Mouse (Mus musculus) cerebellum, adult 11-12 months (tissue): ENCODE results near the gene Gm20671.
"Not testable (repeated sequence)": the region's sequence is repeated elsewhere in the genome, so short reads cannot be mapped to it uniquely, and the experiment has no call there.

Source experiments
- DNase-seq: peaks from one replicate; pipeline ENCODE4 v3.0.0; 2022

Gene Gm20671

DNA sequence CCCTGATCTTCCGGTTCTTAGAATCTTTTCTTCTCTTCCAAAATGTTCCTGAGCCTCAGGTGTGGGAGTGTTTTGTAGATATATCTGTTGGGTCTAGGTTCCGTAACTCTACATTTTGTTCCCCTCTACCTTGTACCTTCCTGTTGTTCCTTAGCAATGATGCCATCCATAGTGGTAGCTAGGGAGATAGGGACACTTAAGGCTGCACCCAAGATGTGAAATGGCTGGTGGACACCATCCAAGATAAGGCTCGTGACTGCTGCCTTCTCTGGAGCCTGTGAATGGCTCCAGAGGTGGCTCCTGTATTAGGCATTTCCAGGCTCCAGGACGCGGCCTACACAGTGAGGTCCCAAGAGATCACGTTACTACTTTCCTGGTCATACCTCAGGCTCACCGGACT lies 98.6 kb downstream of the Gm20671 start:
- no peak for DNase-seq

DNA sequence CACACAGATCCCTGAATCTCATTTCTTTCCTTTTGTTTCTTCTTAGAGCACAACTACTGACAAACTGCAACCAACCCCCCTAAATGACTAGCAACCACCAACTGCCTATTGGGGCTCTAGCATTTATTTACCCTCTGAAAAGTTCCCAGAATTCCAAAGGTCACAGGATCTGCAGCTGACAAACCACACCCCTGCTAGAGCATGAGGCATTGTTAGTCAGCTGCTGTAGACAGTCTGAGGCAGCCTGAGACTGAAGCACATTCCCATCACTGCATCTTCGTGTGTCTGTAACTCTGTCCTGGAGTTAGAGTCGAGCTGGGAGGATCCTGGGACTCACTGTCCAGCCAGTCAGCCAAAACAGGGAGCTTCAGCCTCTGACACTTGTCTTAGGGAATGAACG lies 101.5 kb downstream of the Gm20671 start:
- not testable (repeated sequence) for DNase-seq

DNA sequence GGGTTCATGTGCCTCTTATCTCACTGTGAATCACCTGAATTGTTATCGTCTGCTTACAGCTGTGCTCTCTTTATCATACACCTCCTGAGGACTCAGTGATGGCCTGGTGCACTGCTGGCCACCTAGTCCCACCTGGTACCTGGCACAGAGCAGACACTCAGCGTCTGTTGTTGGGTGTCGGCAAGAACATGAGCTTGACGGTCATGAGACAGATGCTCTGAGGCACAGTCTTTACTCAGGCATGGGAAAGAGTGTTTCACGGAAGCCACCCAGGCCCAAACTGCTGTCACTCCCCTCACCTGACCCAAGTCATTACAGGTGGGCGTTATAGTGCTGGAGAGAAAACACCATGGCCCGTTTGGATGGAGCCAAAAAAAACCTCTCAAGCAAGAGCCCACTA lies 102.9 kb downstream of the Gm20671 start:
- DNase-seq, result no peak

DNA sequence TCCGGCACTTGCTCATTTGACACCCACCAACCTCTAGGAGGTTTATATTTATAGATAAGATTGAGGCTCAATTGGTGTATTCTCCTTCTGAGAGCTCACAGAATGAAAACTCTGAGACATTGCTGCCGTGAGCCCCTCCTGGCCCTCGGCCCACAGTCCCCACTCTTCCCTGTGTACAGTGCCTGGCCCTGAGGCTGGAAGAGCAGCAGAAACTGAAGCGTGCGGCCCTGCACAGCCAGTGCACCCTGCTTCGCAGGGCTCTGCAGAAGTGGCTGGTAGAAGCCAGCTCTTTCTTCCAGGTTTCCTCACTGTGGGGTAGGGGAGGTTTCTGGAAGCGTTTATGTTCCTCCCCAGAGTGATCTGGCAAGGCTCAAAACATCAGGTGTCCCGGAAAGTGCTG lies 104.2 kb downstream of the Gm20671 start:
- not testable (repeated sequence) for DNase-seq

DNA sequence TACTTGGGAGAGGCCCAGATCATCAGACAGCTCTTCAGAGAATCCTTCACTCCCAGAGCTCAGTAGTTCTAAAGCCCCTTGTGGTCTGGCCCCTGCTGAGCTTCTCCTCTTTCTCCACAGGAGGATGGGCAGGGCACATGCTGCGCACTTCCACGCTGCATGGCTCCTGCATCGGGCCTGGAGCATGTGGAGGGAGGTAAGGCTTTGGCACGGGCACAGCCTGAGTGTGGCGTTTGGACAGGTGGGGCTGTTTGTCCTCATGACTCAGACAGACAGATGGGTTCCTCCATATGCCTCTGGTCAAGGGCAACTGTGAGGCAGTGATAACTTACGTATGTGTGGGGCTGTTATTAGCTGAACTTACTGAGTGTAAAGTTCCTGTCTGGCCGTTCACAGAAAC lies 104.6 kb downstream of the Gm20671 start:
- no peak for DNase-seq

DNA sequence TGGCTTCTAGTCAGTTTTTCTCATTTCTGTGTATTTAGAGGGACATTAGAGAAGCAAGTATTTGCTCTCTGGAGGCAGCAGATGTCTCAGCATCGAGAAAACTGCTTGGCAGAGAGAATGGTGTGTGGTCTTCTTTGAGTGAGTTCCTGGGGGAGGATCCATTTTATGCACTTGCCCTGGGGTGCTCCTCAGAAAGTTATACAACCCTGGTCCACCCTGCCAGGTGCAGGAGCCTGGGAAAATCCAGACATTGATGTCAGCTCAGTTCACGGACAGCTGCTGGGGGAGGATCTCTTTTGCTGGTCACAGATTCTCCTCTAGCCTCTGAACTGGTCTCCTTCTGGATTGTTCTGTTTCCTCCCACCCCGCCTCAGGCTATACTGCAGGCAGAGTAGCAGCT lies 105.6 kb downstream of the Gm20671 start:
- DNase-seq, result no peak

DNA sequence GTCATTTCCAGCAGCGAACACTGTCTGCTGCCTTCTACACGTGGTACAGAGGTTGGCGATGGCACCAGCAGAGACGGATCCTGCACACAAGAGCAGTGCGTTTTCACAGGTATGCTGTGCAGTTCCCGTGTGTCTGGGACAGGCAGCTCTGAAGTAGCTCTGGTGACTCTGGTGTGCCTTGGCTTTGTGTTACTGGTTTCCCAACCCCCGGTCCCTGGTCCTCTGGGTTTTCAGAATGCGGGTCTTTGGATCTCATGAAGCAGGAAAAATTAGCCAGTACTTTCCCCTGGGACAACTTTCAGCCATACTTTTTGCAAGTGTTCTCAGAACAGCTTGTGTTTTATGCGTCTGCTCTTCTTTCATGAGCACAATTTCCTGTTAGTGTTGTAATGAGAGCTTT lies 106.5 kb downstream of the Gm20671 start:
- DNase-seq, result no peak

DNA sequence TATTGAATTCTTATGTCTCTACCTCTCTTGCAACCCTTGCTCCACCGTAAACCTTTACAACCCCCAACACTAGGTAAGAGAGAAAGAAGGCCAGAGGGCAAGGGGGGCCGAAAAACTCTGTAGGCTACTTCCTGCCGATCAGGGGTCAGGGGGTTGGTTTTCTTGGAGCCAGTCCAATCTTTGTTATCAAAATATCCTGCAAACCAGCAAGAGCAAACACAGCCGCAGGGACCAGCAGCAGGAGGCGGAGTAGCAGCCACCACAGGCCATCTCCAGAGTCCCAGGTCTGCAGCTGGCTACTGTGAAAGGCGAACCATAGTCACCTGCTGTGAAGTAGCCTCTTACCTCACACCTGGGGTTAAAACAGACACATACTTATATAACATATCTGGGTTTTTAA lies 108.0 kb downstream of the Gm20671 start:
- DNase-seq, result no peak

DNA sequence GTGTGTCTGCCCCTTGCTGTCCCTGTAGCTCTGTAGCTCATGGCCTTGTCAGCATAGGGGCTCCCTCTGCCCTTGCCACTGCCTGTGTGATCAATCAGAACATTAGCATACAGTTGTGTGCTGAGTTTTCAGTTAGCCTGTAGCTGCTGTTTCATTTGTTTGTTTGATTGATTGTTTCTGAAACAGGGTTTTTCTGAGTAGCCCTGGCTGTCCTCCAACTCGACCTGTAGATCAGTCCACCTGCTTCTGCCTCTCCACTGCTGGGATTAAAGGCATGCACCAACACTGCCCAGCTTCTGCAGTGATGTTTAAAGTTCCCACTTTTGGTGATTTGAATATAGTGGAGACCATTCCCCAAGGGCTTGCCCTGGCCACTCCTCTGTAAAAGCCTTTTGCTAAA lies 109.2 kb downstream of the Gm20671 start:
- DNase-seq, result no peak

DNA sequence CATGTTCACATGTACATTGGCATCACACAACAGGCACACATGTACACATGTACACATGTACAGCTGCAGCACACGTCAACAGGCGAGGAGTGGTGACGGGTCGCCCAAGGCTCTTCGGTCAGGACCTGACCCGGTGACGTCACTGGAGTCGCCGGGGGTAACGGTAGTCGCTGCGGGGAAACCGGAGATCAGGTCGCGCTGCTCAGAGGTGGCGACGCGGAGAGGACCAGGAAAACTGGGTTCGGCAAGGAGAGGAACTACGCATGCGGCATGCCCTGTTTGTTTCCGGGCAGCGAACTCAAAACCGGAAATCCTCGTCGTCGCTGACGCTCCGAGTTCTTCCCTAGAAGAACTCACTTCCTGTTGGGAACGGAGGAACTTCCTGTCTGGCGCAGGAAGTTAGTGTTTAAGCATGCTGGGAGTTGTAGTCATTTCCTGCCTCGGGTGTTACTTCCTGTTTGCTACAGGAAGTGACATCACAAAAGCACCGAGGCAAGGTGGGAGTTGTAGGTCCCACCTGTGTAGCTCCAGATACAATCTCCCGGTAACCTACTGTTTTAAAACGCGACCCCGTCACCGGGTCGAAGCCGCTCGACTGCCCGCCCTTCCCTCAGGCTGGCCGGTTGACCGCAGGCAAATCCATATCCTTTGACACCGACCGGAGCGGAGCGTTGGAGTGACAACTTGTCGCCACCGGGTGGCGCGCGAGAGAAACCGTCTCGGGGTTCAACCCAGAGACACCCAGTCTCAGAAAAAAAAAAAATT lies 113.0 kb downstream of the Gm20671 start:
- peak; percentile 96 for DNase-seq

DNA sequence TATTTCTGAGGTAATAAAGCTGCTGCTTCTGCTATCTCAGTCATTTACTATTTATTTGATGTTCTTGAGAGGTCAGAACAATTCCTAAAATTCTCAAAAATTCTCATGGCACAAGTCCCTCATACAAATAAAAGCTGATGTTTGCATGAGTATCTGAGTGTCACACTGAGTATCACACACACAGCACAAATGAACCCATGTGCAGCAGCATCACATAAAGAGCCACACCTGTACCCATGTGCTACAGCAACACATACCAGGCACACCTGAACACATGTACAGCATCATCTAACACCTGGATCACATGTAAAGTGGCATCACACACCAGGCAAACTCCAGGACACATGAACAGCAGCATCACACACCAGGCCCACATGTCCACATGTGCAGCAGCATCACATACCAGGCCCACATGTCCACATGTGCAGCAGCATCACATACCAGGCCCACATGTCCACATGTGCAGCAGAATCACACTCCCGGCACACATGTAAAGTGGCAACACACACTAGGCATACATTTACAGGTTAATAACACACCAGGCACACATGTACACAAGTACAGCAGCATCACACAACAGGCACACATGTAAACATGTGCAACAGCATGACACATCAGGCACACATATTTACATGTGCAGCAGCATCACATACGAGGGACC lies 113.7 kb downstream of the Gm20671 start:
- peak; percentile 46 for DNase-seq

DNA sequence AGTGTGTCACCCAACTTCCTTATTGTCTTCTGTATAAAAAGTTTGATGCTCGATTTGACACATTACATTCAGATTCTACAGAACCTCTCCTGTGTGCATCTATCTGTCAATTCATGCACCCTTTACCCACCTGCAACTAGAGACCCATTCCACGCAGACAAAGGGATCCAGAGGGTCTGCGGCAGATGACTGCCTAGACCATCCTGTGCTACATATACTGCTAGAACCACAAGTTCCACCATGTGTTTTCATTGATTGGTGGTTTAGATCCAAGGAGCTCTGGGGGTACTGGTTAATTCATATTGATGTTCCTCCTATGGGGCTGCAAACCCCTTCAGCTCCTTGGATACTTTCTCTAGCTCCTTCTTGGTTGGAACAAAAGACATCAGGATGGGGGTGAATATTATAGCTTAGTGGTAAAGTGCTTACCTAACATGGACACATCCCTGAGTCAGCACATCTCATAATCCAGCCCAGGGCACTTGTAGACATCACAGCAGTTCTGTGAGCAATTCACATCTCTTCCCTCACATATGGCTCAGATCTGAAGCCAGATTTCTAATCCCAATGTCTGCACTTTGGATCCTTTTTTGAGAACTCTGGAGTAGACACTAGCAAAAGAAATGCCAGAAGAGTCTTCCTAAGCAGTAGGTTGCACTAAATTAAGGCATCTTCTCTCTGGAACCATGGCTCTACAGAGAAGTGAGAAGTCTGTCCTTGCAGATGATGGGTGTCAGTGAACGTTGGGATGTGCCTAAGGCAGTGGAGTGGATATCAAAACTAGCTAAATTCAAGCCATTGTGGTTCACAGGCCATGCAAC lies 114.5 kb downstream of the Gm20671 start:
- DNase-seq, result no peak

DNA sequence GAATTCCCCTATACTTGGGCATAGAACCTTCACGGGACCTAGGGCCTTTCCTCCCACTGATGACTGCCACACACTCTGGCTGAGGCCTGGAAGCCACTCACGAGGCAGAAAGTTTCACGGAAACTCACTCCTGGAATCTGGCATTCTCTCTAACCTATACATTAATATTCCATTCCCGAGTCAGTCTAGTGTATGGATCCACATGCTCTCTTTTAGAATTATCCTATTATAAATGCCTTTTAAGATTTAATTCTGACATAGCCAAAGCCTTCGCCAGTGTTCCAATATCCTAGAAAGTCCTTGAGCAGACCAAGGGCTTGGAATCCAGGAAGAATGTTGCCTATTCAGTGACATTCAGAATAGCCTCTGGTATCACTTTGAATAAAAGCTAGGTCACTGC lies 115.4 kb downstream of the Gm20671 start:
- no peak for DNase-seq

DNA sequence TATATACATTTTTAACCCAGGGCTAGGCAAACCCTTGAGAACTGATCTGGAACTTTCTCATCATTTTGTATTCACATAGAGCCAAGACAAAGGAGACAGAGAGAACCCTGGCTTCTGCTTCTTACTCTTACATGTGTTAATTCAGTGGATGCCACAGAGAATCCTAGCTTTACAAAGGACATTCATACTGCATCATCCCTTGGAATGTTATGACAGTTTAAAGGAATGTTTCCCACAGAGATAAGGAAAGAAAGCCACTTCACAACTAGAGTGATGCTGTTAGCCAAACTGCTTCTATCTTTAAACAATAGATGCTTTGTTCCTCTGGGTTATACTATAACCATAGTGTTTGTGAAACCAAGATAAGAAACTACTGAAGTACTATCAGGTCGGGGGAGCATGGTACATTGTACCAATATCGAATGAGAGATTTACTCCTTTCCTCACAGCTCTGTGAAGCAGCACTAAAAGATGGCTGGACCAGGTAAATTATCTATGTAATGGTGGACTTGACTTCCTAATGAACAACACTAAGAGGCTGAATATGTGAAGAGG lies 120.6 kb downstream of the Gm20671 start:
- DNase-seq, result no peak

DNA sequence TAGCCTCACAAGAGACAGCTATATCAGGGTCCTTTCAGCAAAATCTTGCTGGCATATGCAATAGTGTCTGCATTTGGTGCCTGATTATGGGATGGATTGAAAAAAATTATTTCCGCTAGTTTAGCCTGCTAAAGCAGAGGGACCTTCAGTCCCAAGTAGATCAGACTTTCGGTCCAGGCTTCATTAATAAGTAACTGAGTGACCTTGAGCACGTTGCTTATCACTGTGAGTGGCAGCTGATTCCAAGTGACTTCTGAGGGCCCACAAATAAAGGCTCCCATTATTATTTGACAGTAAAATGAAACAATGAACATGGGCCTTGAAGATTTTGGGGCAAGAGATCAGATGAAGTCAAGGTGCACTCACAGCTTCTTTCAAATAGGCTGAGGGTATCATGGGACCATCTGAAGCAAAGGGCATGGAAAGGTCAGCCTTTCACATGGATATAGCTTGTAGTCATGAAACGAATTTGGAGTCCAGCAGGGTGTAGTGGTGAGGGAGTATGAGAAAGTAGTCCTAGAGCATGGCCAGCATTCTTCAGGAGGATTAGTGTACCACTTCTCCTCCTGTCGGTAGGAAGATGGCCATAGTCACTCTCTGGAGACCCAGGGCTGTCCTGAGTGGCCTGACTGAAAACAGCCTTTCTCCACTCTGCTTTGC lies 129.6 kb downstream of the Gm20671 start:
- DNase-seq, result no peak

DNA sequence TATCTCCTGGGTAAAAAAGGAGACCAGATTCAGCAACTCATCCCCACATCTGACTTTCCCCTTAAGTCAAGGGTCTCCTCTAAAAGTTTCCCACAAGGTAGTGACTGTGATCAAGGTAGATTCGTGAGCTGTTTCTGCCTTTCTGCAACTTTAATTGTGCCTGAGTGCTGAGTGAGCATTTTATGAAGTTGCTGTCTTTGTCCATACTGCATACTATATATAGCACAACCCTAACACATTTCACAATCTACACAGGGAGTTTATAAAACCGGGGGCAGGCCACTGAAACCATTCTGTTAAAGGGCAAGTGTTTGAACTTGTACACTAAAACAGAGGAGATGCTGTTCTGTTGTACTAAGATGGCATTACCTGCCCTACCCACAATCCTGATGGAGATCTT lies 133.5 kb downstream of the Gm20671 start:
- DNase-seq, result no peak
